Mouse (Mus musculus): ENCODE results near the gene Eif1ad. TPM values are rescaled to one million over a fixed set of nuclear protein-coding genes. Genes with fewer than 3 reads are reported as not detected.

Eif1ad gene
- 4.8 and 48.1 TPM in 2 replicates for polyA plus RNA-seq (2012; ENCODE audit: insufficient read depth, low replicate concordance)

- Histone ChIP-seq H3K4me3 (replicated peaks) (peak within 1 kb of the TSS; percentile 100), H3K27me3 (replicated peaks) (no peaks in the 10 kb centered on the region), H3K36me3 (replicated peaks; ENCODE audit: low read length) (peaks cover 56% of the 10 kb centered on the region), H3K9me3 (no peaks in the 10 kb centered on the region), H3K4me1 (peaks cover 51% of the 10 kb centered on the region)
- TF ChIP-seq FLI1 (IDR thresholded peaks at IDR 0.05; ENCODE audit: low read length) = no peak
- TF ChIP-seq GATA1 (IDR thresholded peaks at IDR 0.05; ENCODE audit: borderline replicate concordance, low read length) = no peak
These were observed at the start of gene Eif1ad for GRCm38 (mm10) chr19:5366175-5367052. Gene Eif1ad (plus strand): TSS chr19:5366741.

GRCm38 (mm10) chr19:5323801-5324200 lies 42.7 kb upstream of the Eif1ad start:
- Histone ChIP-seq H3K9me3 (peaks cover 8% of the 10 kb centered on the region; the same call in 1 of the 2 replicates), H3K4me3 (replicated peaks) (peak overlapping the region; percentile 1), H3K4me1 (peaks cover 4% of the 10 kb centered on the region; the same call in 1 of the 2 replicates), H3K36me3 (replicated peaks; ENCODE audit: low read length) (no peaks in the 10 kb centered on the region), H3K27me3 (replicated peaks) (peaks cover 18% of the 10 kb centered on the region)
- TF ChIP-seq GATA1 (IDR thresholded peaks at IDR 0.05; ENCODE audit: borderline replicate concordance, low read length) = no peak
- TF ChIP-seq FLI1 (IDR thresholded peaks at IDR 0.05; ENCODE audit: low read length) = no peak

GRCm38 (mm10) chr19:5327970-5328369 lies 38.6 kb upstream of the Eif1ad start:
- H3K36me3 ChIP-seq (replicated peaks; ENCODE audit: low read length) = no peaks in the 10 kb centered on the region
- H3K27me3 ChIP-seq (replicated peaks) = peaks cover 9% of the 10 kb centered on the region
- no peak overlapping the region for H3K4me3 ChIP-seq (replicated peaks)
- H3K4me1 ChIP-seq = peaks cover 9% of the 10 kb centered on the region
- no peak for TF ChIP-seq FLI1 (IDR thresholded peaks at IDR 0.05; ENCODE audit: low read length)
- TF ChIP-seq GATA1 (IDR thresholded peaks at IDR 0.05; ENCODE audit: borderline replicate concordance, low read length) = no peak
- no peaks in the 10 kb centered on the region for H3K9me3 ChIP-seq

- no peaks in the 10 kb centered on the region for H3K36me3 ChIP-seq (replicated peaks; ENCODE audit: low read length)
- H3K27me3 ChIP-seq (replicated peaks) = peaks cover 30% of the 10 kb centered on the region
- no peak overlapping the region for H3K4me3 ChIP-seq (replicated peaks)
- no peaks in the 10 kb centered on the region for H3K9me3 ChIP-seq
- TF ChIP-seq GATA1 (IDR thresholded peaks at IDR 0.05; ENCODE audit: borderline replicate concordance, low read length) (no peak), FLI1 (IDR thresholded peaks at IDR 0.05; ENCODE audit: low read length) (no peak)
- peaks cover 9% of the 10 kb centered on the region for H3K4me1 ChIP-seq
These were observed 31.8 kb upstream of the Eif1ad start for GRCm38 (mm10) chr19:5334741-5335140.

- Histone ChIP-seq H3K27me3 (replicated peaks) (peaks cover 35% of the 10 kb centered on the region), H3K4me1 (peaks cover 9% of the 10 kb centered on the region), H3K9me3 (no peaks in the 10 kb centered on the region), H3K36me3 (replicated peaks; ENCODE audit: low read length) (no peaks in the 10 kb centered on the region), H3K4me3 (replicated peaks) (peak within 1 kb of the TSS; percentile 14)
- TF ChIP-seq GATA1 (IDR thresholded peaks at IDR 0.05; ENCODE audit: borderline replicate concordance, low read length) (no peak), FLI1 (IDR thresholded peaks at IDR 0.05; ENCODE audit: low read length) (no peak)
These were observed 31.1 kb upstream of the Eif1ad start, which contains the start of gene Catsper1 for GRCm38 (mm10) chr19:5335441-5335840. Gene Catsper1 (plus strand): TSS chr19:5335741.

- Histone ChIP-seq H3K4me3 (replicated peaks) (no peak overlapping the region), H3K36me3 (replicated peaks; ENCODE audit: low read length) (no peaks in the 10 kb centered on the region), H3K4me1 (peaks cover 3% of the 10 kb centered on the region; the same call in 1 of the 2 replicates), H3K27me3 (replicated peaks) (peaks cover 50% of the 10 kb centered on the region), H3K9me3 (no peaks in the 10 kb centered on the region)
- TF ChIP-seq GATA1 (IDR thresholded peaks at IDR 0.05; ENCODE audit: borderline replicate concordance, low read length) (no peak), FLI1 (IDR thresholded peaks at IDR 0.05; ENCODE audit: low read length) (no peak)
These were observed 28.6 kb upstream of the Eif1ad start for GRCm38 (mm10) chr19:5337975-5338374.

- Histone ChIP-seq H3K36me3 (replicated peaks; ENCODE audit: low read length) (no peaks in the 10 kb centered on the region), H3K4me3 (replicated peaks) (no peak overlapping the region), H3K4me1 (peaks cover 11% of the 10 kb centered on the region), H3K27me3 (replicated peaks) (peaks cover 59% of the 10 kb centered on the region), H3K9me3 (no peaks in the 10 kb centered on the region)
- no peak for TF ChIP-seq FLI1 (IDR thresholded peaks at IDR 0.05; ENCODE audit: low read length)
- no peak for TF ChIP-seq GATA1 (IDR thresholded peaks at IDR 0.05; ENCODE audit: borderline replicate concordance, low read length)
These were observed 25.2 kb upstream of the Eif1ad start for GRCm38 (mm10) chr19:5341360-5341759.

GRCm38 (mm10) chr19:5345297-5346131 lies 21.0 kb upstream of the Eif1ad start:
- no peaks in the 10 kb centered on the region for H3K36me3 ChIP-seq (replicated peaks; ENCODE audit: low read length)
- H3K4me3 ChIP-seq (replicated peaks) = no peak overlapping the region
- TF ChIP-seq FLI1 (IDR thresholded peaks at IDR 0.05; ENCODE audit: low read length) (no peak), GATA1 (IDR thresholded peaks at IDR 0.05; ENCODE audit: borderline replicate concordance, low read length) (no peak)
- H3K4me1 ChIP-seq = peaks cover 22% of the 10 kb centered on the region
- peaks cover 70% of the 10 kb centered on the region for H3K27me3 ChIP-seq (replicated peaks)
- no peaks in the 10 kb centered on the region for H3K9me3 ChIP-seq

GRCm38 (mm10) chr19:5348064-5348463 lies 18.5 kb upstream of the Eif1ad start:
- H3K9me3 ChIP-seq = no peaks in the 10 kb centered on the region
- TF ChIP-seq GATA1 (IDR thresholded peaks at IDR 0.05; ENCODE audit: borderline replicate concordance, low read length) = no peak
- no peak for TF ChIP-seq FLI1 (IDR thresholded peaks at IDR 0.05; ENCODE audit: low read length)
- no peak overlapping the region for H3K4me3 ChIP-seq (replicated peaks)
- peaks cover 65% of the 10 kb centered on the region for H3K27me3 ChIP-seq (replicated peaks)
- H3K36me3 ChIP-seq (replicated peaks; ENCODE audit: low read length) = no peaks in the 10 kb centered on the region
- H3K4me1 ChIP-seq = peaks cover 22% of the 10 kb centered on the region
